Mouse (Mus musculus) kidney, postnatal 0 days (tissue): ENCODE results near the gene Slc12a6. TPM values are rescaled to one million over a fixed set of nuclear protein-coding genes. Genes with fewer than 3 reads are reported as not detected.

Source experiments
- ATAC-seq: fragments of 200-750 bp; cut with Nextera tagmentation; replicated peaks from 2 replicates; pipeline ENCODE4 v1.8.0; 2017; ENCODE audit warnings: low read depth, moderate number of reproducible peaks, moderate TSS enrichment, moderate library complexity; ENCODE audit not compliant: low FRiP score
- DNase-seq: peaks from one replicate; pipeline ENCODE4 v3.0.0-alpha.2; 2016; ENCODE audit warnings: low spot score
- H3K27ac ChIP-seq: fragments of 300-500 bp; sonication (generic); 2 replicates; pipeline ENCODE4 v1.5.1; 2014; ENCODE audit warnings: mild to moderate bottlenecking
- H3K27me3 ChIP-seq: fragments of 300-500 bp; sonication (generic); 2 replicates; pipeline ENCODE4 v1.6.1; 2014; ENCODE audit warnings: low read length, mixed read lengths; ENCODE audit not compliant: insufficient read depth
- H3K36me3 ChIP-seq: fragments of 300-500 bp; sonication (generic); 2 replicates; pipeline ENCODE4 v1.6.1; 2014; ENCODE audit warnings: low read length, mixed read lengths; ENCODE audit not compliant: insufficient read depth
- H3K4me1 ChIP-seq: fragments of 300-500 bp; sonication (generic); replicated peaks from 2 replicates; pipeline ENCODE4 v1.6.1; 2014; ENCODE audit warnings: antibody characterized with exemption, low read length, mixed read lengths; ENCODE audit not compliant: insufficient read depth
- H3K4me2 ChIP-seq: fragments of 300-500 bp; sonication (generic); 2 replicates; pipeline ENCODE4 v1.6.1; 2014; ENCODE audit warnings: mild to moderate bottlenecking, low read length, moderate library complexity, mixed read lengths
- H3K4me3 ChIP-seq: fragments of 300-500 bp; sonication (generic); replicated peaks from 2 replicates; pipeline ENCODE4 v1.5.1; 2014; ENCODE audit warnings: low read depth, low read length
- H3K9ac ChIP-seq: fragments of 300-500 bp; sonication (generic); 2 replicates; pipeline ENCODE4 v1.6.1; 2014; ENCODE audit warnings: low read depth, low read length
- H3K9me3 ChIP-seq: fragments of 300-500 bp; sonication (generic); replicated peaks from 2 replicates; pipeline ENCODE4 v1.6.1; 2016; ENCODE audit warnings: low read length, inconsistent platforms, mixed read lengths
- CTCF ChIP-seq: IDR thresholded peaks from 2 replicates; pipeline ENCODE4 v1.5.1; 2016; ENCODE audit warnings: antibody characterized with exemption, low read depth, mild to moderate bottlenecking, moderate library complexity
- WGBS: fragments of 180-500 bp; shearing (Covaris S2); extraction: QIAGEN DNeasy Blood & Tissue Kit; methylation state at CpG from one replicate; pipeline ENCODE4 v1.1.7; 2014; 5-methylcytosine and 5-hydroxymethylcytosine counted together
- polyA plus RNA-seq: library from polyadenylated mRNA; unstranded; fragments of >200 nt; fragmentation: Nextera tagmentation; extraction: Ambion mirVana; gene quantifications from 2 replicates; pipeline ENCODE4 v1.2.1, GENCODE M21; 2015

Gene Slc12a6
- polyA plus RNA-seq, 1 experiment from 2014 or later: 7.8 TPM

DNA sequence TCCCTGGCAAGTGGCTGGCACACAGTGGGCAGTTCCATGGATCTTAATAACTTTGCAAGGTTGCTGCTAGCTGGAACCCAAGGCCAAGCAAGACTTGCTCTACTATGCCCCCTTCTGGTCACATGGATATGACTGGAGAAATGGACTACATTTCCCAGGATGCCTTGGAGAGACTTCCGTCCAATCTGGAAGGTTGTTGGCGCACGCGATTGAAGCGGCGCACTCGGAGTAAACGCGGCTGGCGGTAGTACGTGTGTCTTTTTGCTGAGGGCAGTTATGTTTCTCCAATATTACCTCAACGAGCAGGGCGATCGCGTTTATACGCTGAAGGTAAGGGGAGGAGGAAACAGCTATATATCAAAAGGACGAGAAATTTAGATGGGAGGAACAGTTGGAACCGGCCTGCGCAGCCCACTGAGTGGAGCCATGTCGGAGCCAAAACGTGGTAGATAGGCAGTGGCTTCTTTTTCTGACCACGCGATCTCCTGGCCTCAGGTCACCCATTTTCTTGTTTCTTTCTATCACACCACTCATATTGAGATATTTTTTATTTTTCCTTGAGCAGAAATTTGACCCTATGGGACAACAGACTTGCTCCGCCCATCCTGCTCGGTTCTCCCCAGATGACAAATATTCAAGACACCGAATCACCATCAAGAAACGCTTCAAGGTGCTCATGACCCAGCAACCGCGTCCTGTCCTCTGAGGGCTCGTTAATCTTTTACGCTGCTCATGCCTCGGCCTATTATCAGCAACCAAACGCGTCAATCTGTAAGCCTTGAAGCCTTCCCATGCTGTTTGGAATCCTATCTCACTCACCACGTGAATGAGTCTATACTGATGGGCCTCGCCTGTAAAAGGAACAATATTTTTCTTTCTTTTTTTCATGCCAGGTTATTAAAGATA lies 3.6 kb upstream of the Slc12a6 start, which contains the start of gene Nop10:
TSS of gene Nop10 (plus strand) at position 179 of the 906 bp plus-strand sequence.
- WGBS: under 1% methylated on average over 36 of the region's 36 CpGs

DNA sequence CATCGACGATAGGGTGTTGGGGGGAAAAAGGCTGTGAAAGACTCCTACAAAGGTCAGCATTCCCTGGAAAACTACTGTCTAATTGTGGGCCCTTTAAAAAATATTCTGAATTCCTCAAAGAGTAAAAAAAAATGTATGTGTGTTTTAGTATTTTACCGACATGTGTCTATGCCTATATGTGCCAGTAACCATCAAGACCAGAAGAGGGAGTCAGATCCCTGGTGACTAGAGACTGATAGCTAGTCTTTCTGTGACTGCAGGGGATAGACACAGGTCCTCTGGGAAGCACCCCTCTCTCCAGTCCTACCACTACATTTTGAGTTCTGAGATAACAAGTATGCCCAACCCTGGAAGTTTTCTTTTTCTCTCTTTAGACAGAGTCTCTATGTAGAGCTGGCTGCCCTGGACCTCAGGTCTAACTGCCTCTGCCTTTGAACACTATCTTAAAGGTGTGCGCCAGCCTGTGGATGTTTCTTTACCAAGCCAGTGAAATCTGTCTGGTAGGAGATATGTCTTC lies 2.8 kb upstream of the Slc12a6 start:
- Histone ChIP-seq H3K36me3 (no peaks in the 10 kb centered on the region), H3K27me3 (no peaks in the 10 kb centered on the region), H3K4me3 (peak overlapping the region; percentile 62), H3K27ac (no peak overlapping the region), H3K9ac (peak overlapping the region; percentile 10; the same call in 1 of the 2 replicates), H3K9me3 (no peaks in the 10 kb centered on the region), H3K4me1 (peaks cover 10% of the 10 kb centered on the region; the same call in 1 of the 2 replicates), H3K4me2 (peak overlapping the region; percentile 70)
- TF ChIP-seq CTCF: peak; percentile 57
- ATAC-seq (no peak), DNase-seq (peak; percentile 60)
- 33% methylated on average over 4 of the region's 4 CpGs for WGBS

More for the DNA sequence above, 3.6 kb upstream of the Slc12a6 start, which contains the start of gene Nop10:
- Histone ChIP-seq H3K27ac (peak within 1 kb of the TSS; percentile 76), H3K27me3 (no peaks in the 10 kb centered on the region), H3K36me3 (no peaks in the 10 kb centered on the region), H3K4me2 (peak within 1 kb of the TSS; percentile 70), H3K9ac (peak within 1 kb of the TSS; percentile 64; the same call in 1 of the 2 replicates), H3K9me3 (no peaks in the 10 kb centered on the region), H3K4me3 (peak within 1 kb of the TSS; percentile 62), H3K4me1 (peaks cover 10% of the 10 kb centered on the region; the same call in 1 of the 2 replicates)
- peak; percentile 23 for ATAC-seq
- peak; percentile 93 for TF ChIP-seq CTCF
- peak; percentile 93 for DNase-seq

- 74% methylated on average over 4 of the region's 4 CpGs for WGBS
- Histone ChIP-seq H3K4me2 (no peak overlapping the region), H3K27ac (no peak overlapping the region), H3K4me1 (peaks cover 14% of the 10 kb centered on the region; the same call in 1 of the 2 replicates), H3K27me3 (no peaks in the 10 kb centered on the region), H3K36me3 (no peaks in the 10 kb centered on the region), H3K9ac (no peak overlapping the region), H3K4me3 (no peak overlapping the region), H3K9me3 (no peaks in the 10 kb centered on the region)
- TF ChIP-seq CTCF: no peak
- DNase-seq (no peak), ATAC-seq (no peak)
Measured at GRCm38 (mm10) chr2:112264364-112264763, 1.3 kb upstream of the Slc12a6 start.

- WGBS: 2% methylated on average over 11 of the region's 11 CpGs
- peaks cover 14% of the 10 kb centered on the region; the same call in 1 of the 2 replicates for H3K4me1 ChIP-seq
- peak within 1 kb of the TSS; percentile 84 for H3K4me3 ChIP-seq
- peak within 1 kb of the TSS; percentile 85 for H3K9ac ChIP-seq
- no peaks in the 10 kb centered on the region for H3K27me3 ChIP-seq
- ATAC-seq: peak; percentile 26
- H3K4me2 ChIP-seq: peak within 1 kb of the TSS; percentile 81
- H3K36me3 ChIP-seq: no peaks in the 10 kb centered on the region
- peak within 1 kb of the TSS; percentile 91 for H3K27ac ChIP-seq
- TF ChIP-seq CTCF: no peak
- peak; percentile 68 for DNase-seq
- no peaks in the 10 kb centered on the region for H3K9me3 ChIP-seq
Measured at GRCm38 (mm10) chr2:112266242-112266592, 592 bp downstream of the Slc12a6 start, which contains the start of gene Gm21985. Gene Gm21985, plus strand, starts transcription at chr2:112266314.

DNA sequence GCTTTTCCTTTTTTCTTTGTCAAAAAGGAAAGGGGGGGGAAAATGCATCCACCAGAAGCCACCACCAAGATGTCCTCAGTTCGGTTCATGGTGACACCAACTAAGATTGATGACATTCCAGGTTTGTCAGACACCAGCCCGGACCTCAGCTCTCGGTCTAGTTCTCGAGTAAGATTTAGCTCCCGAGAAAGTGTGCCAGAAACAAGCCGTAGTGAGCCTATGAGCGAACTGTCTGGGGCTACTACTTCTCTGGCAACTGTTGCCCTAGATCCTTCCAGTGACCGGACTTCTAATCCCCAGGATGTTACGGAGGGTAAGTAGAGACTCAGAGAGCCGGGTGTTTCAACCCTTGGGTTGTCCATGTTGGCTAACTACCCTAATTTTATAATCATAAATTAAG lies 1.2 kb downstream of the Slc12a6 start:
- Histone ChIP-seq H3K9ac (peak overlapping the region; percentile 85), H3K4me3 (peak overlapping the region; percentile 84)

More for the DNA sequence above, 1.2 kb downstream of the Slc12a6 start:
- peak overlapping the region; percentile 91; the same call in 1 of the 2 replicates for H3K27ac ChIP-seq
- H3K4me1 ChIP-seq: peaks cover 14% of the 10 kb centered on the region; the same call in 1 of the 2 replicates
- WGBS: 21% methylated on average over 10 of the region's 10 CpGs
- peak; percentile 31 for DNase-seq
- no peak for ATAC-seq
- no peak for TF ChIP-seq CTCF
- H3K27me3 ChIP-seq: no peaks in the 10 kb centered on the region
- no peaks in the 10 kb centered on the region for H3K9me3 ChIP-seq
- H3K4me2 ChIP-seq: peak overlapping the region; percentile 81
- H3K36me3 ChIP-seq: no peaks in the 10 kb centered on the region
